Mouse (Mus musculus) erythroblast, embryonic 14.5 days (primary cell): ENCODE measurements at regions not wholly inside any gene's neighbourhood (a gene's known extent, or its start where the extent isn't known, plus 50 kb on each side); places are given as distances from the start of the nearest gene placed in this dataset.

Experiments
- GATA1 ChIP-seq: IDR thresholded peaks from 2 replicates; pipeline ENCODE4 v1.6.1; 2012; ENCODE audit warnings: low read length, inconsistent platforms, mixed read lengths
- TAL1 ChIP-seq: IDR thresholded peaks from 3 replicates; pipeline ENCODE4 v1.6.1; 2012; ENCODE audit warnings: low read length, inconsistent platforms, mixed read lengths

- TF ChIP-seq GATA1, result no peak
- no peak for TF ChIP-seq TAL1
Observed at GRCm38 (mm10) chr3:130972126-130972525, 138.1 kb upstream of the Lef1 start.
